Mouse (Mus musculus) kidney, postnatal 4 days (tissue): Measurements from ENCODE around the gene Gm21969.
A peak's percentile ranks its signal among the peaks of the same experiment; 100 is the strongest.

Experiments
- DNase-seq, 2 experiments: peaks; one replicate each; pipeline ENCODE4 v3.0.0; 2021; ENCODE audit warnings: mixed read lengths in 2 of 2

Gm21969 gene

DNA sequence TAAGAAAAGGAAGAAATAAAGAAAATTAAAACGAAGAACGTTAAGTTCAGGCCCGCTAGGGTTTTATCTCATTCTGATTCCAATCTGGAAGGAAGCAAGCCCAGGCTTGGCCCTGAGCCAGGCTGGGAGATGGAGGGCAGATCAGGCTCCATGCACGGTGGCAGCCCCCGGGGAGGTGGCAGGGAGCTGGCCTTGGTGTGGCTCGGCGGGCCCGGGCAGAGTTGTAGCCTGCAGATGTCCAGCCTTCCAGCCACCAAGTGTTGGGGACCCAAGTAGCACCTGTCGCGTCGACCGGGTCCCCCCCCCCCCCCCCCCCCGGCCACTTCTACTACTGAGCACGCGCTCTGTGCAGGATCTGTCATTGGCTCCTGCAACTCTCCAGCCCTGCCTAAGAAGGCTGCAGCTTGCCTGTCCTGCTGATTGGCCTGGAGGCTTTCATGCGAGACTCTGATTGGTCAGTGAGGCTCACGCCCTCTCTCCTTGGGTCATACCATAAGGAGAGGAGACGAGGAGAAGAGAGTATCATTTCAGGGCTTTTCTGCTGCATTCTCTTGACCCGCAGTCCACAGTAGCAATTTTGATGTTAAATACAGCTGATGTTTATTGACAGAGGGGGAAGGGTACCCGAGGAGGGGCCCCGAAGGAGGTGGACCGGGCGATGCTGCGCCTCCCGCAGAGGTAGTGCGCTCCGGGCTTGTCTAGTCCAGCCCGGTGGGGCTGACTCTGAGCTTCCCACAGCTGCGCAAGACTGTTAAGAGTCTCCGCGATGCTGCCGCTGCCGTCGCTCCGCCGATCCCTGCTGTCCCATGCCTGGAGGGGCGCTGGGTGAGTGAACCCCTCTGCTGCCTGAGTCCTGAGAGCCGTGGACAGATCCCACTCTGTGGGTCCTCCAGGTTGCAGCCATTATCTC is 19.6 kb downstream of the Gm21969 start, which contains the start of gene Aldh4a1:
Gene Aldh4a1 (plus strand): TSS at position 494 of the 910 bp plus-strand sequence.
- peak; percentile 85 to 93 for DNase-seq

- no peak for DNase-seq
These were observed 20.6 kb downstream of the Gm21969 start for GRCm38 (mm10) chr4:139623434-139624115.

DNA sequence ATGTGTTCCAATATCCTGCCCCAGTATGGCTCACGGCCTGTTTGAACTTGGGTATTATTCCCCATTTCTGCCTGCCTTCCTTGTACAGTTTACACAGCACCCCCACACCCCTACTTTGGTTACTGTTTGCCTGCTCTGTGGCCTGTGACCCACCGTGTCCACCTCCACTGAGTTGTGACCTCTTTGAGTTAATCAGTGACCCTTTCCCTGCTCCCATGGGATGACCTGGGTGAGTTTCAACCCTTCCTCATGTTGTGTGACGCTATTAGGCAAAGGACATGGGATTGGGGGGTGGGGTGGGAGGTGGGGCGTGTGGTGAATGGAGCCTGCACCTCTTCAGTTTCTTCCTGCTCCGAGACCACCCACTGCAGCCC is 21.1 kb downstream of the Gm21969 start:
- DNase-seq, result peak in 1 of 2 experiments; percentile 64

DNA sequence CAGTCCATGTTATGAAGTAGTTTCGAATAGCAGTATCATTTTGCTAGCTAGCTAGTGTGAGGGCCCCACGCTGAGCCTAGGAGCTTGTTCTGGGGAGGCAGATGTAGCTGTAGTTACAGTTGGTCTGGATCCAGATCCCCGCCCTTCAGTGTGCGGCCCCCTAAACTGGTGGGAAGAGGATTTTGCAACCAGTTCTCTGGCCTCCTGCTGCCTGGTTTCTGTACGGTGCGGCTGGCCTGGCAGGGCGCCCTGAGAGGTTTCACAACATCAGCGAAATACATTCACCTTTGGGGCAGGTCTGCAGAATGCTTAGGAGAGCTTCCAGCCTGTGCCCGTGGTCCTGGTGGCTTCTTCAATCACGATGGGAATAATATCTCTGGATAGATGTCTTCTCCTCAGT is 21.7 kb downstream of the Gm21969 start:
- peak; percentile 54 to 66 for DNase-seq

GRCm38 (mm10) chr4:139627361-139627760 is 24.4 kb downstream of the Gm21969 start:
- DNase-seq, result no peak

DNA sequence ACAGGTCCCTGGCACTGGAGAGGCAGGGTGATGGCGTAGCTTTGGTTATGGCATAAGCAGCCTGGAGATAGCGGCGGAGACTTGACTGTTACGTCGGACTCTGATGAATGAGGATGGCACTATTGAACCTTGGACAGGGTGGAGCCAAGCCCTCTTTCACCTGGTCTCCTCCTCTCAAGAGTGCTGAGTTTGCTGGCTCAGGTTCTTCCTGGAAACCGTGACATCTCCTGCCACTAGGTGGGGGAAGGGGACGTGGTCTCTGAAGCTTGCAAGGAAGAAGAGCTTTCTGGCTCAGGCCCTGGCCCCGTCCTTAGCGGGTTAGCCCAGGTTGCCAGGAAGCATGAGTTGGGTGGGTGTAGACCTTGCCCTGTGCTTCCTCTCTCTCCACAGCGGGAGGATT is 27.2 kb downstream of the Gm21969 start:
- DNase-seq, result peak; percentile 53 to 69

- DNase-seq, result peak in 1 of 2 experiments; percentile 46
These were observed 28.2 kb downstream of the Gm21969 start for GRCm38 (mm10) chr4:139631141-139631540.

DNA sequence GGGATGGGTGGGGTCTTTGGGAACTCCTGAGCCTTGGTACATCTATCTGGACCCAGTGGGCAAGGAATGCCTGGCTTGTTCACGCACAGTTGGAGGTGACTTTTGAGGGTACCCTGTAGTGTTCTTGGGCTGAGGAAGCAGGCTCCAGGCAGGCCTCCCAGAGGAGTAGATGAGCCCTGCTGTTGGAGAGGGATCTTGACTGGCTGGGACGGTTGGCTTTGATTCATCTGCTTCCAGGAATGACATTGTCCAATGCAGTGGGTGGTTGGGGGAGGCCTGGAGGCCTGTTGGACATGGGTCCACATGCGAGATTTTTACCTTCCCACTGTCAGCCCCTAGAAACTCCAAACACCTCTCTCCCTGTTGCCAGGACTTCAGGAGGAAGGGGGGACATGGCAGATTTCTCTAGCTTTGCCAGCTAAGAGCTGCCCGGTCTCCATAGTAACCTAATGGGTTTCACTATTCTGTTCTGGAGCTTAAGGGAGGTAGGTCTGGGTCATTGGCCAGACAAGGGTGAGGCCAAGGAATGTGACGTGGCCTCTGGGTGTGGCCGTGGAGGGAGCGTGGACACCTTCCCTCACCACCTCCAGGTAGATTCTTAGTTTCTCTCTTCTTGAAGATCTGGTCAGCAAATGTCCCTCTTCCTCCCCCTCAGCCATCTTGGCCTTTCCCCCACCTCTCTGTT is 28.7 kb downstream of the Gm21969 start:
- DNase-seq, result no peak

GRCm38 (mm10) chr4:139632254-139632580 is 29.2 kb downstream of the Gm21969 start:
- DNase-seq, result no peak

- DNase-seq, result peak; percentile 87 to 88
These were observed 33.4 kb downstream of the Gm21969 start for GRCm38 (mm10) chr4:139636373-139636772.

DNA sequence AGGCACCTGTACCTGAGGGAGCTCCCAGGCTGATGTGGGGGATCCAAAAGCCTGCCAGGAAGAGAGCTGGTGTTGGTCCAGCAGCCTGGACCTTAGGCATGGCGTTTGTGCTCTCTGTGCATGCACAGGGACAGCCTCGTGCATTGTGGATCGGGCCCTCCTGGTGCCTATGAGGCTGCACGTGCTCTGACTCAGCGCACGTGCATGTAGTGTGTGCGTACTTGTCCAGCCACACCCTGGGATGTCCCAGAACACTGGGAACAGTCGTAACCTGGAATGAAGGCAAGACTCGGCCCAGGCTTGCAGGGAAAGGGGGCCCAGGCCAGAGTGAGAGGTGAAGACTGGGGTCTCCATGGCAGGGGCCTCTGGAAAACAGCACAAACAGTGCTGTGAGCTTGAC is 34.9 kb downstream of the Gm21969 start:
- DNase-seq, result no peak

GRCm38 (mm10) chr4:139638356-139638755 is 35.4 kb downstream of the Gm21969 start:
- DNase-seq, result no peak

- peak in 1 of 2 experiments; percentile 68 for DNase-seq
These were observed 36.8 kb downstream of the Gm21969 start for GRCm38 (mm10) chr4:139639801-139640200.

DNA sequence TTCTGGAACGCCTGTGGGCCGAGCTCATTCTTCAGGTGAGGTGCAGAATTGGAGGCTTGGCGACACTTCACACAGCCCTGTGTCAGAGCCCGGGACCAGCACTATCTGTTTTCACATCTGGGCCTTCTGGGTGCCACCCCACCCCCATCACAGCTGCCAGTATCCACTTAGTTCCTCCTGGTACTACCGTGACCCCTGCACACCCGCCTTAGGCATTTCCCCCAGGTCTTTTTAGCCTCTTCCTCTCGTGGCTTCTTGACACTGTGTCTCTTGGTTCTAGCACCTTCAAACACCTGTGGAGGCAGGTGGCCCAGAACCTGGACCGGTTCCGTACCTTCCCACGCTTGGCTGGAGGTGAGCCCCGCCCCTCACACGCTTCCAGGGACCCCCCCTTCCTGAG is 37.3 kb downstream of the Gm21969 start:
- no peak for DNase-seq

DNA sequence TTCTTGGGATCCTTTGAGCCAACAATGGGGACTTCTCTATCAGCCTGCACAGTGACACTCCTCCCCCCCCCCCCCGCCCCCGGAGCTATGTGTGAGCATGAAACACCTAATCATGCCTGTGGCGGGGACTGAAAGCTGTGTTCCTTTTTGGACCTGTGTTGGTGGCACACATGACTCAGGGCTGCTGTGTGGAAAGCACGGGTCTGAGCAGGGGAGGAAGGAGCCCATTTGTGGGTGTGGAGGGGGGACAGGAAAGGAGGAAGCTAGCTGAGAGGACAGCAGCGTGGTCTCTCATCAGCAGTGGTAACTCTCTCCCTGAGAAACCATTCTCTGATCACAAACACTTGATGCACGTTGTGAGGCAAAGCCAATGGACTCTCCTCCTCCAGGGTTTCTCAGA is 37.8 kb downstream of the Gm21969 start:
- DNase-seq, result no peak

GRCm38 (mm10) chr4:139641829-139642425 is 38.9 kb downstream of the Gm21969 start:
- peak; percentile 44 to 58 for DNase-seq

DNA sequence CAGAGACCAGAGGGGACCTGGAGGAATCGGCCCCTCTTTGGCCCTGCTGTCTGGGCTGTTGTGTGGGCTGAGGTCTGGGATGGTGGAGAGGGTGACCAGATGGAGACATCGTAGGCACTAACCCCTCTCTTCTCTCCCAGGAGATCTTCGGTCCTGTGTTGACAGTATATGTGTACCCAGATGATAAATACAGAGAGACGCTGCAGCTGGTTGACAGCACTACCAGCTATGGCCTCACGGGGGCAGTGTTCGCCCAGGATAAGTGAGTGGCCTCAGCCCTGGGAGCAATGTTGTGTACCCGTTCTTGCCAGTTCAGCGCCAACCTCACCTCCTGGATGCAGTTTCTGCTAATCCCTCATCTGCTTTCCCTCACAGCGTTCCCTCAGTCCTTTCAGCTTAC is 41.0 kb downstream of the Gm21969 start:
- peak; percentile 88 to 89 for DNase-seq

DNA sequence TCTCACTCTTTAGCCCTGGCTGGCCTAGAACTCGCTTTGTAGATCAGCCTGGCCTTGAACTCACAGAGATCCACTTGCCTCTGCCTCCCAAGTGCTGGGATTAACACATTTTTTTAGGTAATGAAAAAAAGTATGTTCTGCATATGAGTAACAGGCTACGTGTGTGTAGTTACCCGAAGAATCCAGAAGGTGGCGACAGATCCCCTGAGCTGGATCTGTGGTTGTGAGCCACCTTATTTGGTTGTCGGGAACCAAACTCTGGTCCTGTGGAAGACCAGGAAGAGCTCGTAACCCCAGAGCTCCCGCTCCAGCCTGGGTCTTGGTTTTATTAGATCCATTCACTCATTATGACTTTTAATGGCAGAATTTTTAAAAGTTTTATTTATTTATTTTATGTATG is 43.9 kb downstream of the Gm21969 start:
- no peak for DNase-seq

GRCm38 (mm10) chr4:139650086-139650743 is 47.2 kb downstream of the Gm21969 start:
- DNase-seq, result no peak

DNA sequence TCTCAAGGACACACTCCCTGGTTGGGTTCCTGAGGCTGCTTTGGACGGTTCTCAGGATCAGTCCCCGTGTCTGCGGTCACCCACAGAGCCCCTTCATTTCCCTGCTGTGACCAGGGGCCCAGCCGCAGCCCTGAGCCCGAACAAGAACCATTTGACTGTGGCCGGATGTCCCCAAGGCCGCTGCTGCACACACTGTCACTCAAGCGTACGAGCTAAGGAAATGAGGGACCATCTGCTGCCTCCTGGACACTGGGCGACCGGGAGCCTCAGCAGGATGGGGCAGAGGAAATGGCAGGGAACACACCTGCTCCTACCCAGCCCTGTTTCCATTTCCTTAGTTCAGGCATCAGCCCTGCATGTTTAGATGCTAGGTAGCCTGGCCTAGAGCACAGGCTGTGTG is 47.9 kb downstream of the Gm21969 start:
- DNase-seq, result no peak

- DNase-seq, result no peak
These were observed 50.3 kb downstream of the Gm21969 start, which contains the start of gene Tas1r2 for GRCm38 (mm10) chr4:139653238-139653637. Tas1r2 (plus strand) TSS chr4:139653538.

GRCm38 (mm10) chr4:139661897-139662296 is 58.9 kb downstream of the Gm21969 start:
- no peak for DNase-seq
